Mouse (Mus musculus) erythroblast, embryonic 14.5 days (primary cell): Measurements from ENCODE around the gene Eed.

Source experiments
- GATA1 ChIP-seq: IDR thresholded peaks from 2 replicates; pipeline ENCODE4 v1.6.1; 2012; ENCODE audit warnings: low read length, inconsistent platforms, mixed read lengths
- TAL1 ChIP-seq: IDR thresholded peaks from 3 replicates; pipeline ENCODE4 v1.6.1; 2012; ENCODE audit warnings: low read length, inconsistent platforms, mixed read lengths

- TF ChIP-seq TAL1 (no peak), GATA1 (no peak)
Observed at GRCm38 (mm10) chr7:89908421-89908820, 72.4 kb downstream of the Eed start.
